Mouse (Mus musculus) heart, adult 11 months (tissue): Measurements from ENCODE around the gene Cd9.
"Not testable (repeated sequence)": the region's sequence is repeated elsewhere in the genome, so short reads cannot be mapped to it uniquely, and the experiment has no call there.

ENCODE experiments used
- DNase-seq: peaks from one replicate; pipeline ENCODE4 v3.0.0; 2022

Cd9 gene

GRCm38 (mm10) chr6:125496417-125496816 is 1.8 kb upstream of the Cd9 start:
- no peak for DNase-seq

- DNase-seq, result no peak
These were observed 770 bp upstream of the Cd9 start for GRCm38 (mm10) chr6:125495361-125495760.

GRCm38 (mm10) chr6:125493147-125493546 is 1.4 kb downstream of the Cd9 start:
- DNase-seq, result peak; percentile 97

GRCm38 (mm10) chr6:125492664-125493063 is 1.9 kb downstream of the Cd9 start:
- DNase-seq, result no peak

- peak; percentile 92 for DNase-seq
These were observed 2.6 kb downstream of the Cd9 start for GRCm38 (mm10) chr6:125492033-125492432.

- peak; percentile 93 for DNase-seq
These were observed 3.2 kb downstream of the Cd9 start for GRCm38 (mm10) chr6:125491393-125491792.

GRCm38 (mm10) chr6:125489881-125490559 is 4.6 kb downstream of the Cd9 start:
- DNase-seq, result peak; percentile 93

GRCm38 (mm10) chr6:125485589-125485988 is 9.0 kb downstream of the Cd9 start:
- no peak for DNase-seq

GRCm38 (mm10) chr6:125484721-125485120 is 9.9 kb downstream of the Cd9 start:
- no peak for DNase-seq

- DNase-seq, result not testable (repeated sequence)
These were observed 10.3 kb downstream of the Cd9 start for GRCm38 (mm10) chr6:125484313-125484660.

GRCm38 (mm10) chr6:125483515-125484312 is 10.9 kb downstream of the Cd9 start:
- peak; percentile 91 for DNase-seq

GRCm38 (mm10) chr6:125482427-125482831 is 12.2 kb downstream of the Cd9 start:
- DNase-seq, result peak; percentile 93

GRCm38 (mm10) chr6:125481667-125482390 is 12.8 kb downstream of the Cd9 start:
- DNase-seq, result peak; percentile 98

- peak; percentile 91 for DNase-seq
These were observed 13.9 kb downstream of the Cd9 start for GRCm38 (mm10) chr6:125480396-125481361.

GRCm38 (mm10) chr6:125479359-125479758 is 15.2 kb downstream of the Cd9 start:
- DNase-seq, result peak; percentile 84

GRCm38 (mm10) chr6:125478135-125479128 is 16.2 kb downstream of the Cd9 start:
- no peak for DNase-seq

GRCm38 (mm10) chr6:125476826-125477589 is 17.6 kb downstream of the Cd9 start:
- DNase-seq, result peak; percentile 85

GRCm38 (mm10) chr6:125476090-125476489 is 18.5 kb downstream of the Cd9 start:
- DNase-seq, result peak; percentile 96

- DNase-seq, result no peak
These were observed 19.4 kb downstream of the Cd9 start for GRCm38 (mm10) chr6:125475184-125475583.

GRCm38 (mm10) chr6:125473939-125474338 is 20.7 kb downstream of the Cd9 start:
- DNase-seq, result peak; percentile 92
